Mouse (Mus musculus): Measurements from ENCODE around the gene Lsg1.

GRCm38 (mm10) chr16:30599491-30600268 lies 12.3 kb upstream of the Lsg1 start, which contains the start of gene Fam43a:
- TF ChIP-seq GATA1 (IDR thresholded peaks at IDR 0.05; ENCODE audit: low read length) = no peak
- no peak for TF ChIP-seq TAL1 (IDR thresholded peaks at IDR 0.05; ENCODE audit: low read length)

Measured in erythroblast, embryonic 14.5 days (primary cell).